Mouse (Mus musculus) liver, adult 10 weeks (tissue): ENCODE measurements around the gene Gm11758. TPM values are rescaled to one million over a fixed set of nuclear protein-coding genes. Genes with fewer than 3 reads are reported as not detected.

Source experiments
- polyA plus RNA-seq: library from polyadenylated mRNA; stranded (reverse); fragments of 350-450 nt; fragmentation: Illumina TruSeq; extraction: RNeasy Lipid Tissue Mini Kit (QIAGEN cat#74804); gene quantifications from one replicate; pipeline ENCODE4 v1.2.3, GENCODE M21; 2014; ENCODE audit warnings: low read depth, low replicate concordance

Gm11758 gene
- not detected for polyA plus RNA-seq

DNA sequence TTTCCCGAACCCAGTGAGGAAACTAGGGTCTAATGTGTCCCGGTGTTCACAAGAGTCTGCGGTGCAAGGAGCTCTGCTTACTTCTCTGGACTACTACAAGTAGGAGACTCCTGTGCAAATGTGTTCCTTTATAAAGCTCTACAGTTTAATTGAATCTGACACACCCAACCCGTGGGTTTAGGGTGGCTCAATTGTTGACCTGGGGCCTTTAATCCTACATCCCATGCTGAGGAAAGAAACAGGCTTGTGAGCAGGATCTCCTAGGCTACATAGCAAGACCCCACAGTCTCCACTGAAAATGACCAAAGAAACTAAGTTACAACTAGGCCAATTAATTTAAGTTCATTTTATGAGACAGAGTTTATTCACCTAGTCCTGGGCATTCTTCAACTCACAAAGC is at the start of gene Gm11758:
Gm11758 (minus strand) TSS at position 101 of the 400 bp plus-strand sequence.

DNA sequence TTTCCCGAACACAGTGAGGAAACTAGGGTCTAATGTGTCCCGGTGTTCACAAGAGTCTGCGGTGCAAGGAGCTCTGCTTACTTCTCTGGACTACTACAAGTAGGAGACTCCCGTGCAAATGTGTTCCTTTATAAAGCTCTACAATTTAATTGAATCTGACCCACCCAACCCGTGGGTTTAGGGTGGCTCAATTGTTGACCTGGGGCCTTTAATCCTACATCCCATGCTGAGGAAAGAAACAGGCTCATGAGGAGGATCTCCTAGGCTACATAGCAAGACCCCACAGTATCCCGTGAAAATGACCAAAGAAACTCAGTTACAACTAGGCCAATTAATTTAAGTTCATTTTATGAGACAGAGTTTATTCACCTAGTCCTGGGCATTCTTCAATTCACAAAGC is 44.6 kb upstream of the Gm11758 start, which contains the start of gene Gm11756:
Gm11756 (minus strand) TSS at position 101 of the 400 bp plus-strand sequence.

DNA sequence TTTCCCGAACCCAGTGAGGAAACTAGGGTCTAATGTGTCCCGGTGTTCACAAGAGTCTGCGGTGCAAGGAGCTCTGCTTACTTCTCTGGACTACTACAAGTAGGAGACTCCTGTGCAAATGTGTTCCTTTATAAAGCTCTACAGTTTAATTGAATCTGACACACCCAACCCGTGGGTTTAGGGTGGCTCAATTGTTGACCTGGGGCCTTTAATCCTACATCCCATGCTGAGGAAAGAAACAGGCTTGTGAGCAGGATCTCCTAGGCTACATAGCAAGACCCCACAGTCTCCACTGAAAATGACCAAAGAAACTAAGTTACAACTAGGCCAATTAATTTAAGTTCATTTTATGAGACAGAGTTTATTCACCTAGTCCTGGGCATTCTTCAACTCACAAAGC is 29.8 kb upstream of the Gm11758 start, which contains the start of gene Gm13871:
Gm13871 (minus strand) TSS at position 101 of the 400 bp plus-strand sequence.

DNA sequence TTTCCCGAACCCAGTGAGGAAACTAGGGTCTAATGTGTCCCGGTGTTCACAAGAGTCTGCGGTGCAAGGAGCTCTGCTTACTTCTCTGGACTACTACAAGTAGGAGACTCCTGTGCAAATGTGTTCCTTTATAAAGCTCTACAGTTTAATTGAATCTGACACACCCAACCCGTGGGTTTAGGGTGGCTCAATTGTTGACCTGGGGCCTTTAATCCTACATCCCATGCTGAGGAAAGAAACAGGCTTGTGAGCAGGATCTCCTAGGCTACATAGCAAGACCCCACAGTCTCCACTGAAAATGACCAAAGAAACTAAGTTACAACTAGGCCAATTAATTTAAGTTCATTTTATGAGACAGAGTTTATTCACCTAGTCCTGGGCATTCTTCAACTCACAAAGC is 14.9 kb upstream of the Gm11758 start, which contains the start of gene Gm11757:
Gm11757 (minus strand) TSS at position 101 of the 400 bp plus-strand sequence.

Other genes starting within 250 kb of the Gm11758 start
- gene Gm11236, start 238.1 kb downstream of the Gm11758 start, polyA plus RNA-seq: not detected
- gene Gm11239, start 207.9 kb downstream of the Gm11758 start, polyA plus RNA-seq: not detected
- gene Gm428, start 192.8 kb downstream of the Gm11758 start, polyA plus RNA-seq: not detected
- gene Rasef, start 85.3 kb downstream of the Gm11758 start, polyA plus RNA-seq: 0.32 TPM
- not detected for gene Gm11757, start 14.8 kb upstream of the Gm11758 start, polyA plus RNA-seq
- not detected for gene Gm13871, start 29.7 kb upstream of the Gm11758 start, polyA plus RNA-seq
- not detected for gene Gm11756, start 44.5 kb upstream of the Gm11758 start, polyA plus RNA-seq
- gene 2310002L09Rik, start 74.6 kb upstream of the Gm11758 start, polyA plus RNA-seq: not detected
- not detected for gene Frmd3, start 137.2 kb upstream of the Gm11758 start, polyA plus RNA-seq